Mouse (Mus musculus): ENCODE results near the gene Armc9.

Armc9 gene

DNA sequence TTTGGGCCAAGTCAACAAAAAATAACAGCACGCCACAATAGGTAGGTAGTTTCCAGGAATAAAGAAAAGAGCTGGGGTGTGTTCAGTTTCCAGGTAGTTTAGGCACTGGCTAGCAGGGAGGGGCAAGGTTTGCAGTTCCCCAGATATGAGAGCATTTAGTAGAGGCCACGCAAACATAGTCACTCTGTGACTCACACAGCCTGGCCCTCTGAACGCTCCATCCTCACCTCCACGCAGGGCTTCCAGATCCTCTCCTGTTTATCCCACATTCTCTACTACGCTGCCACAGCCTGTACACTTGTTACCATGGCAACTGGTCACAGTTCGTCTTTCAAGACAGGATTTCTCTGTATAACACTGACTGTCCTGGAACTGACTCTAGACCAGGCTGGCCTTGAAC is 70.6 kb downstream of the Armc9 start:
- DNase-seq (ENCODE audit: low spot score in 2 of 2): no peak

DNA sequence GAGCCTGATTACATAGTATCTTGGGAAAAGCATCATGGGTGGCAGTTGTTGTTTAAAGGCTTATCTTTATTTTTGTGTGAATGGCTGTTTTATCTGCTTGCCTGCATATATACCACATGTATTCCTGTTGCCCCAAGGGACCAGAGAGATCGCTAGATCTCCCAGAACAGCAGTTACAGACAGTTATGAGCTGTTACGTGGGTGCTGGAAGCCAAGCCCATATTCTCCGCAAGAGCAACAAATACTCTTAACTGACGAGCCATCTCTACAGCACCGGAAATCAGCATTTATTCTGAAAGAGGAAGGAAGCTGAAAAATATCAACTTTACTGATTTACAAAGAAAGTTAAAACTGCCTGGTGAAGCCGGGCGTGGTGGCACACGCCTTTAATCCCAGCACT is 74.1 kb downstream of the Armc9 start:
- DNase-seq (ENCODE audit: low spot score in 2 of 2): peak; percentile 49 to 65

DNA sequence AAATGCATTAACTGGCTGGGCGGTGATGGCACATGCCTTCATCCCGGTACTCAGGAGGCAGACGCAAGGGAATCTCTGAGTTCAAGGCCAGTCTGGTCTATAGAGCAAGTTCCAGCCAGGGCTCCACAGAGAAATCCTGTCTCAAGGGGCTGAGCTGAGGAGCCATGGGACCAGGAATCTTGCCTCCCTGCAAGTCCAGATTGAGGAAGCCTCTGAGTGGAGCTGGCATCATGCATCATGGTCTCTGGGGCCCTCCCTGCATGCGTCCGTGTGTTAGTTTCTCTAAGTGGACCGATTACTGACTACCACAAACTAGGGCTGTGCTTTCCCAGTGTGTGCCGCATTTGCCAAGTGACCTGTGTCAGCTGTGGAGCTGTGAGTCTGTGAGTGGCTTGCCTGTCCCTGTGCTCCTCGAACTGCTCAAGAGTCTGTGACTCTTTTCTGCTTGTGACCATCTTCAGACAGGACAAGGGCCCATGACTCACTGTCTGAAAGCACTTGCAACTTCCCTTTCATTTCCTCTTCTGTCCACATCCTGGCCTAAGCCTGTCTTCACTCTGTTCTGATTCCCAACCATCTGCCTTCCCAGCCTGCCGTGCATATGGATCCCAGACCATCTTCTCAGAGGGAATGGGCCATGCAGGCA is 74.7 kb downstream of the Armc9 start:
- peak; percentile 43 to 68 for DNase-seq (ENCODE audit: low spot score in 2 of 2)

DNA sequence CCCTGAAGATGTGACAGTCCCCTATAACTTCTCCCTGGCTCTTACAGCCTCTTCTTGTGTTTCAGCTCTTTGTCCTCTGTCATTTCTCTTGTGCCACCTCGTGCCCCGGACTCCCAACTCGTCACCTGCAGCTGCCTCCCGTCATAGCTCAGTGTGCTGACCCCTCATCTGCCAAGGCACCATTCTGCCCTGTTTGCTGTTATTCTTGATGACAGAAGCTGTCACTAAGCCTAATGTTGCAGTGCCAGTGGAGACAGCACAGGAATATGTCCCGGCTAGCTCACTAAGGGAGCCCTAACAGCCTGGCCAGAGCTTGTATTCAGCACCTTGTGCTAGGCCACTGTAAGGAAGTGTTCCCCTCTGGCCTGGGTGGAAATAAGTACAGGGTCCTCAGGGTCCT is 78.1 kb downstream of the Armc9 start:
- no peak for DNase-seq (ENCODE audit: low spot score in 2 of 2)

DNA sequence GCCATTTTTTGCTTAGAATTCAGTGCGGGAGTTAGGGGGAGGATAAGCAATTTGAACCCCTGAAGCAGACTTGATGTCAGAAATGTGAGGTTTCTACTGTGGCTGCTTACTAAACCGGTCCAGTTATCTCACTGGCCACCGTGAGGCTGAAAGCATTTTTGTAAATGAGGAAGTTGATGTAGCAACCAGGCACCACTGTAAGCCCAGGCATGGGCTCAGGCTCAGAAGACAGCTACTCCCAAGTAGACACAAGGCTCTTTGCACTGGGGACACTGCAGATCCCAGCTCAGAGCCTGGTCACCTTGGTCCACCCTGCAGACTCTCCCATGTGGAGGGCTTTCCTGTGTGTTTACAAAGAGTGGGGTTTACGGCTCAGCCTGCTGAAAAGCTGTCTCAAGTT is 79.2 kb downstream of the Armc9 start:
- peak in 1 of 2 experiments; percentile 50 for DNase-seq (ENCODE audit: low spot score in 2 of 2)

DNA sequence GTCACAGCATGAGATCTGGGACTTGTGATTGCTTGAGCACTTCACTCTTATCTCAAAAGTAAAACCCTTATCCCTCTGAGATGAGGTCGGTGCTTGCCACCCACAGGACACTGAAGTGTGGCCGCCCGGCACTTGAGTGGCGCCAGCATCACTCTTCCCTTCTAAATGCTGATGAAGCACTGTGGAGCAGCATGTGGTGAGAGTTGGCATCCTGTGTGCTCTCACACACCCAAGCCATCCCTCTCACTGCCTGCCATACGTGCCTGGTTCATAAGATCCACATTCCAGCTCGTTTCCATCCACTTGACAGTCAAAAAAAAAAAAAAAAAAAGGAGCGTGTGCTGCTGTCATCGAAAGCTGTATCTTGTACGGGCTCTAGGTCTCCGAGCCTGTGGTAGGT is 80.5 kb downstream of the Armc9 start:
- no peak for DNase-seq (ENCODE audit: low spot score in 2 of 2)

DNA sequence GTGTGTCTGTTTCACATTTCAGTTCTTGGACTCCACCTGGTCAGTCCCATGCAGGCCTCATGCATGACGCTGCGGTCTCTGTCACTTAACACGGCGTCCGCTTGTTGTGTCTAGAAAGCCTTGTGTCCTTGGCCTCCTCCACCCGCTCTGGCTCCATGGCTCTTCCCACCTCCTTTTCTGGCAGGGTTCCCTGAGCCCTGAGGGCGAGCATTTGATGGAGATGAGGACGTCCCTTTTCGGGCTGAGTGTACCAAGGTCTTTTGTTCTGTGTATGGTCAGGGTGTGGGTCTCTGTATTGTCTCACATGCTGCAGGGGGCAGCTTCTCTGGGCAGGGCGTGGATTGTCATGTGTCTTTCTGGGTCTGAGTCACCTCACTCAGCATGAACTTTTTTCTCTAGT is 81.9 kb downstream of the Armc9 start:
- DNase-seq (ENCODE audit: low spot score in 2 of 2): no peak

DNA sequence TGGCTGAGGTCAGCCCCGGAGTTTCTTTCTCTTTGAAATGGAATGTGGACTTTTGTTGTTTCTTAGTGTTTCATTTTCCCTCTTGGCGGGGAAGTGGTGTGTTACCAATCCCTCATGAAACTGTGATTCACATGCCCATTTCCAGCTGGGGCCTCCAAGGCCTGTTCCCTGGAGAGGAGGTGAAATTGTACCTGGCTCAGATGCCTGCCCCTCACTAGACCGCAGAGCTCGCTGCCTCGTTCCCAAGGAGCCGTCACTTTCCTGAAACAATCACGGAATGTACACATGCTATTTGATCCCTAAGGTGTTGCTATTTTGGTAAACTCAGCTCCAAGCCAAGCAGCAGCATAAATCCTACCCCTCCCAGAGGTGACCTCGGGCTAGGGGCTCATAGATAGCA is 84.4 kb downstream of the Armc9 start:
- DNase-seq (ENCODE audit: low spot score in 2 of 2): no peak

DNA sequence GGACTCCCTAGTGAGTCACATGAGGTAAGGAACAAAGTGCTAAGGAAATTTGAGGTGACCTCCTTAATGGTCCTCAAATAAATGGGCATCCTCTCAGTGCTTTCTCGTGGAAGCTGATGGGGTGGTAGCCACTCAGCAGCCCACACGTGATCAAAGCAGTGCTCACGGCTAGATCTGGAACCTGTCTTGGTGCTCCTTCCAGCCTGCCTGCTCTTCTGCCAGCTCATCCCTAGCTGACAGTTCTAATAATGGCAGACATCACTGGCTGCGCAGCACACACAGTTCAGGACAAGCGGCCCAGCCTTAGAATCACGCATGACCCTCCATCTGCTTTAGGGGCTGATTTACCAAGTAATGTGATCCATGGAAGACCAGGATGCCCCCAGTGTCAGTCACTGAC is 85.3 kb downstream of the Armc9 start:
- DNase-seq (ENCODE audit: low spot score in 2 of 2): no peak

DNA sequence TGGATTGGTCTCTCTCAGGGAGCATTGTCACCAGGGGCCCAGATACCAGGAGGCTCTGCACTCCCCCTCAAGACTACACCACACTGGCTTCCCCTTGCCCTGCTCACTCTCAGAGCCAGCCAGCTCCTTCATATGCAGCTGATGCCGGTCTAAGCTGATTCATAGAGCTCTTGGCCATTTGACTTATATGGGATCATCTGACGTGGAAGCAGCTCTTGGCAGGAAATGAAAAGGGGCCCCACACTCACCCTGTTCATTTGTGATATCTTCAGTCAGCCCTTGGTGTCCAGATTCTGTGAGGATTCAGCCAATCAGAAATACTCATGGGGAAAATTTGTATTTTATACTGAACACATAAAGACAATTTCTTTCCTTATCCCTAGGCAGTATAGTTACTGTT is 86.4 kb downstream of the Armc9 start:
- DNase-seq (ENCODE audit: low spot score in 2 of 2): no peak

DNA sequence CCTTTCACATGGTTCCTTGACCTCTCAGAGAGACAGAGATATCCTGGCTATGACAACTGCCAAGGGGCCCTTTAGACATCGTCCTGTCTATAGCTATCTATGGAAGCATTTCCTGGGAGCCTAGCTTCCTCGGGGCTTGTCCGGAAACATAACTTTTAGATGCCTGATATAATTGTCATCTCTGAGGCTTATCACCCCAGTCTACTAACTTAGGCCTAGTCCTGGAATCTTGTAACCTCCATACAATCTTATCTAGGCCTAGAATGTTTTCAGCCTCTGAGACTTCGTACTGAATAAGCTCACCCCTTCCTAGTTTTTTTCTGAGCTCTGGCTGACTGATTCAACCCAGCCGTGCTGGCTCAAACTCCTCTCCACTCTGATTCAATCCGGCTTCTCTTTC is 88.9 kb downstream of the Armc9 start:
- DNase-seq (ENCODE audit: low spot score in 2 of 2): no peak

DNA sequence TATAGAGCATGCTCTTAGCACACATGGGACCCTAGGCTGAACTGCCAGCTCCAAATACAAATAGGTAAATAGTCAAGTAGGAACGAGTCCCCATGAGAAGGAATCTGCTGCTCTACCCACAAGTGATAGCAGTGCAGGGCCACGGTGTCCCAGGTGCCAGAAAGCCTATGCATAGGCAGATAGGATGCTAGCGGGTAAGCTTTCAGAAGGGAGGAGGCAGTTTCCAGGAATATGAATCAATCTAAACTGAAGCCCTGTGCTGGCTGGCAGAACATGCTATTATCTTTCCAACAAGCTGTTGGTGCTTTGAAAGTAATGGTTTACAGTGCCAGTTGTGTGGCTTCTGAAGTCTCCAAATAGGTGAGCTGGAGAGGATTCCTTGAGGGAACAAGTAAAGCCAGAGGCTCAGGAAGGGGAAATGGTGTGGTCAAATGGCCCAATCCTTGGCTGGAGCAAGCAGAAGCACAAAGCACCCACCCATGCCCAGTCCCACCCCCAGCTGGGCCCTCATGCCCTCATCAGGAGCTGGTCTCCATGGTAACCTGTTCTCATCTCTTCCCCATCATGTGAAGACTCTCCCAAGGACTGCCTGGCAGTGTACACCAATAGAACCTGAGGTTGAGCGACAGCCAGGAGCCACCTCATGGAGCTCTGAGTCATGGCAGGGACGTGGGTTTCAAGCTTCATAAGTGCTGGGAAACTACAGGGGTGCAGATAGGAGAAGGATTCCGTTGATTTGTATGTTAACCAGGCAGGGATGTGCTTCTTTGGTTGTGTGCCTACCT is 90.9 kb downstream of the Armc9 start:
- DNase-seq (ENCODE audit: low spot score in 2 of 2): no peak

DNA sequence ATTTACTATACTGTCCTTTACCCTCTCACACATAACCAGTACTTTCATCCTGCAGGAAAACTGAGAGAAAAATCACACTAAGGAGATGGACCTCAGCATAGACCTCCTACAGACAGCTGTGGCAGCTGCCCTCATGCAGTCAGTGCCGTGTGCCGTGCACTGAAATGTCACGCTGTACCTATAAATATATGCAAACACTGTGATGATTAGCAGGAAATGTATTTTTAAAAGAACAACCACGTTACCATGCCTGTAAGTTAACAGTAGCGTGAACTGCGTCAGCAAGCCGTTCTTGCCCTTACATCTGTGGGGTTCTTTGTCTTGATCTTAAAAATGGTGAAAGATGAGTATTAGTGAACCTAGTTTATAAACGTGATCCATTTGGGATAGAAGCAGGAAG is 98.8 kb downstream of the Armc9 start:
- peak in 1 of 2 experiments; percentile 51 for DNase-seq (ENCODE audit: low spot score in 2 of 2)

DNA sequence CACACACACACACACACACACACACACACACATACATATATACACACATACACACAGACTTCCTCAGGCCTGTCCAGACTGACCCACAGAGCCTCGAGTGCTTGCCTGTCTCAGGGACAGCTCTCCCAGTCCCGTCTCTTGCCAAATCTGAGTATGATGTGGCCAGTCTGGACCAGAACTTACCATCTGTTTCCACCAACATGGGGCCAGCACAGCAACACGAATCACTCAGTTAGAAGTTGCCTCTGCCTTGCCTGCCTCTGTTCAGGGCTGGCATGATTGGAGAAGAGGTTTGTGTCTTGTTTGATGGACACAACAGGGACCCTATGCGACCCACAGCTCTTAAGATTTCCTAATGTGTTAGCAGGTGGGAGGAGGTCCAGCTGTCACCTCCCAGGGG is 101.7 kb downstream of the Armc9 start:
- DNase-seq (ENCODE audit: low spot score in 2 of 2): no peak

DNA sequence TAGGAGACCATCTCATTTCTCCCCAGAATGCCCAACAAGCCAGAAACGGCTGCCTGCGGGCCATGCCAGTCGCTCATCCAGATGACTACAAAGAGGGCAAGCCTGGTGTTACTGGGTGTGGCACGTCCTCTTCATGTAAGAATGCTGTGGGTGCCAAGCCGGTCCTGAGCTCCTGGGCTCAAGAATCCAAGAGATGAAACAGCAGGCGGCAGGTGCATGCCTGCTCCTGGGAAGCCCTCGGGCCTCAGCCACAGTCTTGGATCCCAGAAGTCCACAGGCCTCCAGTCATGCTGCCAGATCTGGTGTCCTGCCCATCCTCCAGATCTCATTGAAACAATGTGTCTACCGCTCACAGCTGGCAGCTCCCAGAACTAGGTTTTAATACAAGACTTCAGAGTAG is 102.6 kb downstream of the Armc9 start:
- DNase-seq (ENCODE audit: low spot score in 2 of 2): no peak

DNA sequence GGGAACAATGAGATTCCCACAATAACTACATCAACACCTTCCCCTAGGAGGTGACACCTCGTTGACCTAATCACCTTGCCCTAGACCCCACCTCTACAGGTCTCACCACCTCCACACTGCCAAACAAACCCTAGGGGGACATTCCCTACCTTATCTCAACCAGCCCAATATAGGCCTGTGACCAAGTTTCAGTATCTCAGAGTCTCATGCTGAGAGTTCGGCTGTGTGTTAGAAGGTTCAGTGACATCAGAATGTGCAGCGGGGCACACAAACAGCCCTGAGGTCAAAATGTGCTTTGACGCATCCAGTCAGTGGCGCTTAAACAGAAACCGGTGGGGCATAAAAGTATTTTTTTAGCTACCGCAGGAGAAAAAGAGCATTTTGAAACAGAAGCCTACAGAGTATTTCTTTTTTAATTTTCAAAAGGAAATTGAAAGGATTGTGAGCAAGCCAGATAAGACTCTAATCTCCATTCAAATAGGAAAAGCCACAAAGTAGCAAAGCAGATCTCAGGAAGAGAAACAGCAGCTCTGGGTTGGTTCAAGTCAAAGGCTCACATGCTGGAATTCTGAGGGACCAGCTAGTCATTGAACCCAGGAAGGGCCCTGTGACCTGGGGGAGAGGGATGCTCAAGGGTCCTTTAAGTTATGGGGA is 103.7 kb downstream of the Armc9 start:
- DNase-seq (ENCODE audit: low spot score in 2 of 2): peak in 1 of 2 experiments; percentile 55

DNA sequence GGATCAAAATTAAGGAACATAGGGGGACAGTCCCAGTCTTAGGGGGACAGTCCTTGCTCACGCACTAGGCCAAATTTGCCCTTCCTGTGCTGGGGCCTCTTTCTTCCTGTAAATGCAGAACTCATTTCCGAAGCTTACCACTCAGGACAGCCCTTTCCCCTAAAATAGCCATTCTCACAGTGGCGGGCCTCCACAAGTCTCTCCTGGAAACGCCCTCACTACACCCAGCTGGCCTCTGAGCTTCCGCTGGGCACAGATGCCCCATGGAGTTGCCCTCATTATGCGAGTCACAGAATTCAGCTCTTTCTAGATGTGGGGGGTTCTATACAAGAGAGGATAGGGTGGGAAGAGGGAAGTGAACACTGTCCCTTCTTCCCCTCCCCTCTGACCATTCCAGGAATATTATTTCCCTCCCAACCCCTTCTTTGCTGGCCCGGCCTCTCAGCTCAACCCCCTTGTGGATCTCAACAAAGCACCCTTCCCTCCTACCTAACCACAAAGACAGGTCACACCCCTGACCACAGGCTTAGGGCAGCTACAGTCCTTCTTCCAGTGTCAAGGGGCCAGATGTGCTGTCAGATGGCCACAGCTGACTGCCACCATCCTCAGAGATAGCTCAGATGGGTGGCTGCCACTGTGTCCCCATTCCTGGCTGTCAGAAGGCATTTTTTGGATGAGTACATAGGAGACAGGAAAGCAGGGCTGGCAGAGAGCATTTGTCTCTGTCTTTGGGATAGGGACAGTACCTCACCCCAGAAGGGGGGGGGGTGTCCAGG is 109.2 kb downstream of the Armc9 start:
- DNase-seq (ENCODE audit: low spot score in 2 of 2): peak; percentile 72 to 87

DNA sequence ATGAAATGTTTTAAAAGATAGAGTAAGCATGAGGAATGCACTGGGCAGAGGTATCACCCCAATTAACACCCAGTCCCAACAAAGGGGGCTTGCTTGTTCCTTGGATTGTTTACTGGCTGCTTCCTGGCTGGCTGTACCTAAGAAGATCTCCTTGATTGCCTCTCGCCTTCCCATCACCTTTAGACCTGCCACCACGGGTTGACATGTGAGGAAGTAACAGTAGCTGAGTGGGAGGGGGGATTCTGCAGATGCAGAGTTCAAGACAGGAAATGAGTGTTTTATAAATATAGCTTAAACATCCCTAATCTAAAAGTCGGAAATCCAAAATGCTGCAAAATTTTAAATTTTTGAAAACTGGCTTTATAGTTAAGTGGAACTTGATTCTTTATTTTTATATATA is 110.5 kb downstream of the Armc9 start:
- peak; percentile 41 to 60 for DNase-seq (ENCODE audit: low spot score in 2 of 2)

DNA sequence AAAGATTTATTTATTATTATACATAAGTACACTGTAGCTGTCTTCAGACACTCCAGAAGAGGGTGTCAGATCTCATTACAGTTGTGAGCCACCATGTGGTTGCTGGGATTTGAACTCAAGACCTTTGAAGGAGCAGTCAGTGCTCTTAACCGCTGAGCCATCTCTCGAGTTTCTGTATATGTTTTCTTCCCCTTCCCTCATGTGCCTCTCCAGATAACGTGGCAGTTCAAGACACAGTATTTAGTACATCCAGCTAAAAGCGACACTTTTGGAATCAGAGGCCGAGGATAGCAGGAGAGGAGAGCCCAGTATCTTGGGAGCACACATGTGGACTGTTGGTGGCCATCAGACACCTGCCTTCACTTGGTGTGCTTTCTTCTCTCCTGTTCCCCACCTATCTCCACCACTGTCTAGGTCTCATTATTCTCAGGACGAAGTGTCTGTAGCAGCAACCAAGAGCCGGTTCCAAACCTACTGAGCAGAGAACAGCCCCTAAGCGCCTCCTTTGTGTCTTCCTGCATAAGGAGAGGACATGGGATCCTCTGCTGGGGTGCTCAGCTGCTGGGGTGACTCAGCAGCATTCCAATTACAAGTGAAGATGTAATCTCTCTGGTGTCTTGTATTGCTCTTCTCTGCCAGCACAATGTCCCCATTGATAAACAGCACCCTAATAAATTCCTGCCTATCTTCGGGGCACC is 114.1 kb downstream of the Armc9 start:
- DNase-seq (ENCODE audit: low spot score in 2 of 2): no peak

DNA sequence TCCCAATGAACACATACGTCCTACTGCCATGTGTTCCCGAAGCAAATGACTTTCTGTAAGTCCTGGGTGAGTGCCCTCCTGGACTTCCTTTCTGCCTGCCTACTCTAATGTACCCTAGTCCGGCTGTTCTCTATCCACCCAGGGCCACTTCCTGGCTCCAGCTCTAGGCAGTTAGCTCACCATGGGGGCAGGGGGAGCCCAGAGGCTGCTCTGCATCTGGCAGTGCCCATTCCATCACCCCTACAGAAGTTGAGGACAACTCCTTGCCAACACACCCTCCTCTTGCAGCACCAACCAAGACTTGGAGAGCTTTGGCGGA is 114.6 kb downstream of the Armc9 start:
- DNase-seq (ENCODE audit: low spot score in 2 of 2): no peak

DNA sequence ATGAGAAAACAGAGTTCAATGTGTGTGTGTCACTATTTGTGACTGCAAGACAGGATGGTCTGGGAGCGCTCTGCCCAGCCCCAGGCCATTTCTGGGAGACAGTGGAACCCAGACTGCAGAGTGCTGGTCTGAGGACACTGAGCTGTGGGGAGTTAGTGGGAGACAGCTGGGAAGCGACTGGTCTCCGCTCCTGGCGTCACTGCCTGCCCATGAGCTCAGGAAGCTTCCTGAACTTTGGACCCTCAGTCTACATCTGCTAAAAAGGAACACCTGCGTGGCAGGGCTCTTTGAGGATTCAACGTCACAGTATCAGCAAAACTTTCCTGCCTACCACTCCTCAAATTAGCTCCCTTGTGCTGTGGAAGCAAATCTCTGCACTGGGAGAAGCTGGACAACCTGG is 117.1 kb downstream of the Armc9 start:
- DNase-seq (ENCODE audit: low spot score in 2 of 2): no peak

DNA sequence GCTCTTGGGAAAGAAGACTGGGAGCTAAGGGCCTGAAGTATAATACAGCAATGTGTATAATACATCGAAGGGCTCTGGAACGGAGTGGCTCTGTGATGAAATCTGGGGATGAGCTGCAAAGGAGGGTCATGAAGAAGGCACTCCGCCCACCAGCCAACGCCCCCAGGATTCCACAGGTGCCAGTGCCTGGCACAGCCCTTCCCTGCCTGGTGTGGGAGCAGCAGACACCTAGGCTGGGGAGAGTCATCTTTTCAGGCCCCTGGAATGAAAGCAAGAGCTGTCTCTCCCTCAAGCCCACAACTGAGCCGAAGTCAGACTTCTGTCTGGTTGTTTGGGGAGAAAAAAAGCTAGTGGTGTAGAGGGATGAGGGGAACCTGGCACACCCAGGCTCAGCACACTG is 122.5 kb downstream of the Armc9 start:
- no peak for DNase-seq (ENCODE audit: low spot score in 2 of 2)

Measured in natural killer cell, adult 2 months (primary cell).